Mouse (Mus musculus) thymus, postnatal 4 days (tissue): Measurements from ENCODE around the gene Adam12.

Experiments
- DNase-seq: peaks from one replicate; pipeline ENCODE4 v3.0.0; 2021

The Adam12 gene

GRCm38 (mm10) chr7:134149351-134149750, 82.6 kb downstream of the Adam12 start:
- no peak for DNase-seq

GRCm38 (mm10) chr7:134147561-134147960, 84.4 kb downstream of the Adam12 start:
- no peak for DNase-seq

GRCm38 (mm10) chr7:134146821-134147220, 85.1 kb downstream of the Adam12 start:
- no peak for DNase-seq

GRCm38 (mm10) chr7:134144111-134144510, 87.8 kb downstream of the Adam12 start:
- no peak for DNase-seq

- no peak for DNase-seq
These were observed 92.5 kb downstream of the Adam12 start for GRCm38 (mm10) chr7:134139291-134139949.

GRCm38 (mm10) chr7:134132323-134132722, 99.6 kb downstream of the Adam12 start:
- no peak for DNase-seq

- DNase-seq: no peak
These were observed 103.8 kb downstream of the Adam12 start for GRCm38 (mm10) chr7:134128087-134128522.

GRCm38 (mm10) chr7:134121397-134121796, 110.5 kb downstream of the Adam12 start:
- DNase-seq: no peak

- DNase-seq: no peak
These were observed 116.5 kb downstream of the Adam12 start for GRCm38 (mm10) chr7:134115438-134115837.

GRCm38 (mm10) chr7:134114311-134115188, 117.4 kb downstream of the Adam12 start:
- DNase-seq: no peak

GRCm38 (mm10) chr7:134113829-134114228, 118.1 kb downstream of the Adam12 start:
- DNase-seq: no peak

- DNase-seq: no peak
These were observed 121.8 kb downstream of the Adam12 start for GRCm38 (mm10) chr7:134110116-134110515.

GRCm38 (mm10) chr7:134107849-134108248, 124.1 kb downstream of the Adam12 start:
- DNase-seq: no peak

GRCm38 (mm10) chr7:134099010-134099409, 132.9 kb downstream of the Adam12 start:
- no peak for DNase-seq

- DNase-seq: no peak
These were observed 134.1 kb downstream of the Adam12 start for GRCm38 (mm10) chr7:134097861-134098260.

GRCm38 (mm10) chr7:134093871-134094270, 138.1 kb downstream of the Adam12 start:
- no peak for DNase-seq

GRCm38 (mm10) chr7:134090764-134091163, 141.2 kb downstream of the Adam12 start:
- DNase-seq: no peak

GRCm38 (mm10) chr7:134090256-134090655, 141.7 kb downstream of the Adam12 start:
- DNase-seq: no peak

- DNase-seq: no peak
These were observed 143.2 kb downstream of the Adam12 start for GRCm38 (mm10) chr7:134088548-134089347.

GRCm38 (mm10) chr7:134085396-134085795, 146.6 kb downstream of the Adam12 start:
- DNase-seq: no peak

GRCm38 (mm10) chr7:134084926-134085325, 147.0 kb downstream of the Adam12 start:
- DNase-seq: no peak

- DNase-seq: no peak
These were observed 150.5 kb downstream of the Adam12 start for GRCm38 (mm10) chr7:134081307-134082072.
